Mouse (Mus musculus) c-Kit-positive CD71-negative TER-119-negative erythroid progenitor cells, embryonic 14.5 days (primary cell): Measurements from ENCODE around the gene Calhm2.
A peak's percentile ranks its signal among the peaks of the same experiment; 100 is the strongest.

Experiments
- DNase-seq: peaks from one replicate; pipeline ENCODE4 v3.0.0-alpha.2; 2013; ENCODE audit warnings: low read depth

Calhm2 gene

GRCm38 (mm10) chr19:47067924-47068611 is 70.0 kb downstream of the Calhm2 start:
- DNase-seq: peak; percentile 76

- peak; percentile 97 for DNase-seq
These were observed 70.8 kb downstream of the Calhm2 start, which contains the start of gene Taf5 for GRCm38 (mm10) chr19:47067096-47067882. TSS of gene Taf5 (plus strand) at chr19:47067746.

- DNase-seq: no peak
These were observed 72.2 kb downstream of the Calhm2 start for GRCm38 (mm10) chr19:47065860-47066259.

GRCm38 (mm10) chr19:47057684-47058083 is 80.4 kb downstream of the Calhm2 start:
- no peak for DNase-seq
